Mouse (Mus musculus) embryonic facial prominence, embryonic 15.5 days (tissue): ENCODE results near the gene Nubp1. TPM values are rescaled to one million over a fixed set of nuclear protein-coding genes. Genes with fewer than 3 reads are reported as not detected.

Source experiments
- ATAC-seq: fragments of 200-750 bp; cut with Nextera tagmentation; 2 replicates; pipeline ENCODE4 v1.8.0; 2017; ENCODE audit warnings: low read depth, moderate TSS enrichment; ENCODE audit not compliant: insufficient number of reproducible peaks, low FRiP score, low TSS enrichment
- H3K27ac ChIP-seq: fragments of 300-500 bp; sonication (generic); replicated peaks from 2 replicates; pipeline ENCODE4 v1.5.1; 2015; ENCODE audit warnings: mild to moderate bottlenecking, inconsistent platforms
- H3K27me3 ChIP-seq: fragments of 300-500 bp; sonication (generic); 2 replicates; pipeline ENCODE4 v1.6.1; 2015; ENCODE audit warnings: inconsistent platforms
- H3K36me3 ChIP-seq: fragments of 300-500 bp; sonication (generic); 2 replicates; pipeline ENCODE4 v1.6.1; 2015; ENCODE audit warnings: mild to moderate bottlenecking, inconsistent platforms
- H3K4me1 ChIP-seq: fragments of 300-500 bp; sonication (generic); 2 replicates; pipeline ENCODE4 v1.6.1; 2015; ENCODE audit warnings: inconsistent platforms
- H3K4me2 ChIP-seq: fragments of 300-500 bp; sonication (generic); replicated peaks from 2 replicates; pipeline ENCODE4 v1.6.1; 2015; ENCODE audit warnings: mild to moderate bottlenecking, inconsistent platforms
- H3K4me3 ChIP-seq: fragments of 300-500 bp; sonication (generic); replicated peaks from 2 replicates; pipeline ENCODE4 v1.5.1; 2015; ENCODE audit warnings: mild to moderate bottlenecking, inconsistent platforms
- H3K9ac ChIP-seq: fragments of 300-500 bp; sonication (generic); 2 replicates; pipeline ENCODE4 v1.6.1; 2015; ENCODE audit warnings: inconsistent platforms
- H3K9me3 ChIP-seq: fragments of 300-500 bp; sonication (generic); replicated peaks from 2 replicates; pipeline ENCODE4 v1.6.1; 2016; ENCODE audit warnings: inconsistent platforms
- WGBS: fragments of 180-500 bp; shearing (Covaris S2); methylation state at CpG from one replicate; pipeline ENCODE4 v1.1.7; 2015; 5-methylcytosine and 5-hydroxymethylcytosine counted together
- polyA plus RNA-seq: library from polyadenylated mRNA; unstranded; fragments of >200 nt; fragmentation: Nextera tagmentation; extraction: Ambion mirVana; gene quantifications from 2 replicates; pipeline ENCODE4 v1.2.1, GENCODE M21; 2015

Gene Nubp1
- 47.1 and 54.7 TPM in 2 replicates for polyA plus RNA-seq

- H3K9me3 ChIP-seq = no peaks in the 10 kb centered on the region
- peak within 1 kb of the TSS; percentile 75 for H3K4me2 ChIP-seq
- H3K36me3 ChIP-seq = peaks cover 36% of the 10 kb centered on the region
- H3K27ac ChIP-seq = peak within 1 kb of the TSS; percentile 93
- peak within 1 kb of the TSS; percentile 93 for H3K4me3 ChIP-seq
- peak; percentile 95 for ATAC-seq
- 2% methylated on average over 56 of the region's 56 CpGs for WGBS
- no peaks in the 10 kb centered on the region for H3K27me3 ChIP-seq
- H3K9ac ChIP-seq = peak within 1 kb of the TSS; percentile 71
- H3K4me1 ChIP-seq = peaks cover 9% of the 10 kb centered on the region
Measured at GRCm38 (mm10) chr16:10411764-10412746, at the start of gene Nubp1. Nubp1 (plus strand) TSS chr16:10411948.

GRCm38 (mm10) chr16:10363061-10363460, 48.7 kb upstream of the Nubp1 start:
- no peak overlapping the region for H3K4me2 ChIP-seq
- H3K9me3 ChIP-seq = no peaks in the 10 kb centered on the region
- H3K4me1 ChIP-seq = peaks cover 24% of the 10 kb centered on the region
- 52% methylated on average over 1 of the region's 1 CpGs for WGBS
- no peak overlapping the region for H3K9ac ChIP-seq
- H3K4me3 ChIP-seq = no peak overlapping the region
- H3K27ac ChIP-seq = no peak overlapping the region
- no peaks in the 10 kb centered on the region for H3K27me3 ChIP-seq
- H3K36me3 ChIP-seq = no peaks in the 10 kb centered on the region
- ATAC-seq = no peak

GRCm38 (mm10) chr16:10365796-10366195, 46.0 kb upstream of the Nubp1 start:
- no peaks in the 10 kb centered on the region for H3K27me3 ChIP-seq
- H3K9ac ChIP-seq = no peak overlapping the region
- H3K27ac ChIP-seq = peak overlapping the region; percentile 89
- no peak overlapping the region for H3K4me3 ChIP-seq
- no peak overlapping the region for H3K4me2 ChIP-seq
- no peaks in the 10 kb centered on the region for H3K9me3 ChIP-seq
- ATAC-seq = 0 out of 2 replicates have a peak, but pooled peaks have one; percentile 26
- WGBS = 48% methylated on average over 4 of the region's 4 CpGs
- no peaks in the 10 kb centered on the region for H3K36me3 ChIP-seq
- H3K4me1 ChIP-seq = peaks cover 37% of the 10 kb centered on the region

- H3K4me2 ChIP-seq = no peak overlapping the region
- peak; percentile 84 for ATAC-seq
- H3K9me3 ChIP-seq = no peaks in the 10 kb centered on the region
- H3K4me1 ChIP-seq = peaks cover 37% of the 10 kb centered on the region
- no peak overlapping the region for H3K9ac ChIP-seq
- WGBS = 54% methylated on average over 14 of the region's 14 CpGs
- H3K4me3 ChIP-seq = no peak overlapping the region
- H3K36me3 ChIP-seq = no peaks in the 10 kb centered on the region
- no peaks in the 10 kb centered on the region for H3K27me3 ChIP-seq
- H3K27ac ChIP-seq = peak overlapping the region; percentile 89
Measured at GRCm38 (mm10) chr16:10366240-10367217, 45.2 kb upstream of the Nubp1 start.

- WGBS = 67% methylated on average over 3 of the region's 3 CpGs
- no peak for ATAC-seq
- H3K27ac ChIP-seq = no peak overlapping the region
- H3K4me2 ChIP-seq = no peak overlapping the region
- H3K4me3 ChIP-seq = no peak overlapping the region
- no peaks in the 10 kb centered on the region for H3K36me3 ChIP-seq
- H3K9me3 ChIP-seq = no peaks in the 10 kb centered on the region
- no peaks in the 10 kb centered on the region for H3K27me3 ChIP-seq
- H3K4me1 ChIP-seq = peaks cover 43% of the 10 kb centered on the region
- H3K9ac ChIP-seq = no peak overlapping the region
Measured at GRCm38 (mm10) chr16:10369468-10369934, 42.2 kb upstream of the Nubp1 start.

GRCm38 (mm10) chr16:10369996-10370395, 41.8 kb upstream of the Nubp1 start:
- Histone ChIP-seq H3K9me3 (no peaks in the 10 kb centered on the region), H3K4me3 (no peak overlapping the region)

GRCm38 (mm10) chr16:10372372-10372771, 39.4 kb upstream of the Nubp1 start:
- WGBS = 72% methylated on average over 4 of the region's 4 CpGs
- Histone ChIP-seq H3K27ac (no peak overlapping the region), H3K27me3 (no peaks in the 10 kb centered on the region), H3K9me3 (no peaks in the 10 kb centered on the region), H3K36me3 (no peaks in the 10 kb centered on the region), H3K9ac (no peak overlapping the region), H3K4me2 (no peak overlapping the region), H3K4me1 (peaks cover 36% of the 10 kb centered on the region), H3K4me3 (no peak overlapping the region)
- ATAC-seq = no peak

More at GRCm38 (mm10) chr16:10369996-10370395, 41.8 kb upstream of the Nubp1 start:
- Histone ChIP-seq H3K9ac (no peak overlapping the region), H3K4me2 (no peak overlapping the region), H3K27ac (no peak overlapping the region), H3K4me1 (peaks cover 40% of the 10 kb centered on the region), H3K36me3 (no peaks in the 10 kb centered on the region), H3K27me3 (no peaks in the 10 kb centered on the region)
- 90% methylated on average over 1 of the region's 1 CpGs for WGBS
- ATAC-seq = no peak

GRCm38 (mm10) chr16:10374254-10375011, 37.3 kb upstream of the Nubp1 start:
- Histone ChIP-seq H3K9ac (no peak overlapping the region; the same call in 1 of the 2 replicates), H3K27ac (peak overlapping the region; percentile 53; the same call in 1 of the 2 replicates), H3K36me3 (no peaks in the 10 kb centered on the region), H3K4me3 (0 out of 2 replicates have a peak overlapping the region, but pooled peaks have one; percentile 0), H3K4me2 (peak overlapping the region; percentile 35), H3K9me3 (no peaks in the 10 kb centered on the region), H3K4me1 (peaks cover 42% of the 10 kb centered on the region), H3K27me3 (no peaks in the 10 kb centered on the region)
- peak; percentile 40; the same call in 1 of the 2 replicates for ATAC-seq
- WGBS = 20% methylated on average over 13 of the region's 13 CpGs

- WGBS = 43% methylated on average over 1 of the region's 1 CpGs
- Histone ChIP-seq H3K27ac (peak overlapping the region; percentile 68), H3K9me3 (no peaks in the 10 kb centered on the region), H3K4me1 (peaks cover 31% of the 10 kb centered on the region), H3K4me3 (no peak overlapping the region), H3K27me3 (no peaks in the 10 kb centered on the region), H3K36me3 (no peaks in the 10 kb centered on the region), H3K4me2 (no peak overlapping the region), H3K9ac (no peak overlapping the region)
- no peak for ATAC-seq
Measured at GRCm38 (mm10) chr16:10377286-10377685, 34.5 kb upstream of the Nubp1 start.

- no peak overlapping the region for H3K4me3 ChIP-seq
- H3K9me3 ChIP-seq = no peaks in the 10 kb centered on the region
- WGBS = 42% methylated on average over 2 of the region's 2 CpGs
- H3K4me1 ChIP-seq = peaks cover 31% of the 10 kb centered on the region
- no peaks in the 10 kb centered on the region for H3K27me3 ChIP-seq
- H3K36me3 ChIP-seq = no peaks in the 10 kb centered on the region
- ATAC-seq = no peak
- H3K27ac ChIP-seq = no peak overlapping the region
- H3K4me2 ChIP-seq = no peak overlapping the region
- H3K9ac ChIP-seq = no peak overlapping the region
Measured at GRCm38 (mm10) chr16:10379531-10379930, 32.2 kb upstream of the Nubp1 start.
